Mouse (Mus musculus) thymus, adult 2 months (tissue): ENCODE results near the gene Slc6a8.

Source experiments
- CTCF ChIP-seq: fragments of 200-500 bp; IDR thresholded peaks from 2 replicates; pipeline ENCODE4 v1.5.1; 2012; ENCODE audit warnings: mild to moderate bottlenecking, control low read depth, low read length, moderate library complexity, borderline replicate concordance; ENCODE audit not compliant: control insufficient read depth, poor library complexity, insufficient read depth; ENCODE audit errors: extremely low read depth
- POLR2A ChIP-seq: fragments of 200-500 bp; IDR thresholded peaks from 2 replicates; pipeline ENCODE4 v1.6.1; 2012; ENCODE audit warnings: mild to moderate bottlenecking, low read length, control low read depth, moderate library complexity; ENCODE audit not compliant: control insufficient read depth, poor library complexity, insufficient read depth; ENCODE audit errors: extremely low read depth

DNA sequence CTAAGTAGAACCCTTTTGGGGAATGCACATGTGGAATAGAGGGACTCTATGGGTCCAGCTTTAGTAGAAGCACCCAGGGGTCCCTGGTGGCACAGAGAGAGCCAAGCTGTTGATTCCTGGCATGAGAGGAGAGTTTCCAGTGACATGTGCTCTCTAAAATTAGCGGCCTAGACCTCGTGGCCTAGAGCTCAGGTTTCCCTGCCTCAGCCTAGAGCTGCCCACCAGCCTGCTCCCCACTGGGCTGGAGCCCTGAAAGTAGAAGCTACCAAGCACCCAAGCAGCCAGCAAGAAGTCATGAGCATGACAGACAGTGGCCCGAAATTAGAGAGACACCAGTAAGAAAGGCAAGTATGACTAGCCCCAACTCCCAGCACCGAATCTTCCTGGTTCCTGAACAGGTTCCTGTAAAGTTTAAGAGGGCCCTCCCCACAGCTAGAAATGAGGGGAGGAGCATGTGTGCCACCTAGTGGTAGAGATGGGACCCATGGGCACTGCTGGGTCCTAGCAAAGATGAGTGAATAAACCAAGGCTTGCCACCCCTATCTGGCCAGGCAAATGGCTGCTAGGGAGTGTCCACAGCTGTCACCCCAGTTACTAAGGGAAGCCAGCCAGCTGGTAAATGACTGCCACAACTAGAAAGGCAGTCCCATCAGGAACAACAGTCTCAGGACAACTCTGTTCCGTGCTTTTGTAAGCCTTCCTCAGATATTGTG lies 18.1 kb downstream of the Slc6a8 start:
- TF ChIP-seq CTCF (no peak), POLR2A (no peak)
